Mouse (Mus musculus): Measurements from ENCODE around the gene Prkg1.

- TF ChIP-seq GATA1 (IDR thresholded peaks at IDR 0.05; ENCODE audit: borderline replicate concordance, low read length) (no peak), FLI1 (IDR thresholded peaks at IDR 0.05; ENCODE audit: low read length) (no peak)
These were observed 658.8 kb downstream of the Prkg1 start for GRCm38 (mm10) chr19:31106036-31106435.
